Mouse (Mus musculus) CD4-positive naive resting alpha-beta T cell, adult 76 days (primary cell): ENCODE measurements around the gene 4930535I16Rik. TPM values are rescaled to one million over a fixed set of nuclear protein-coding genes. Genes with fewer than 3 reads are reported as not detected.

Experiments used
- total RNA-seq: library from RNA; stranded (reverse); gene quantifications from one replicate; pipeline ENCODE4 v1.2.4, GENCODE M21; 2023

4930535I16Rik gene
- not detected for total RNA-seq

GRCm38 (mm10) chr4:123917548-123918140 is at the start of gene 4930535I16Rik:
Gene 4930535I16Rik (minus strand): TSS chr4:123918022.

GRCm38 (mm10) chr4:123916748-123917547 is 874 bp downstream of the 4930535I16Rik start, which contains the start of gene Rragc:
Gene Rragc (plus strand): TSS chr4:123917446.

GRCm38 (mm10) chr4:123904333-123905125 is 13.3 kb downstream of the 4930535I16Rik start, which contains the start of gene Mycbp:
Gene Mycbp (plus strand): TSS chr4:123904832.

Other genes starting within 250 kb of the 4930535I16Rik start
- 691 TPM for gene Macf1, start 233.7 kb downstream of the 4930535I16Rik start, total RNA-seq
- 29.5 TPM for gene Ndufs5, start 199.8 kb downstream of the 4930535I16Rik start, total RNA-seq
- 47.5 TPM for gene Akirin1, start 167.7 kb downstream of the 4930535I16Rik start, total RNA-seq
- gene Rhbdl2, start 130.1 kb downstream of the 4930535I16Rik start, total RNA-seq = not detected
- gene 4933427I04Rik, start 58.3 kb downstream of the 4930535I16Rik start, total RNA-seq = 0.26 TPM
- 5.7 TPM for gene Mycbp, start 13.2 kb downstream of the 4930535I16Rik start, total RNA-seq
- 41.8 TPM for gene Rragc, start 576 bp downstream of the 4930535I16Rik start, total RNA-seq